Mouse (Mus musculus) liver, postnatal 0 days (tissue): ENCODE measurements around the gene Dnajc27.

Experiments
- CTCF ChIP-seq: sonication (generic); IDR thresholded peaks from 2 replicates; pipeline ENCODE4 v1.5.1; 2016; ENCODE audit warnings: antibody characterized with exemption, low read depth
- EP300 ChIP-seq: IDR thresholded peaks from 2 replicates; pipeline ENCODE4 v1.6.1; 2016; ENCODE audit warnings: antibody characterized with exemption, low read depth, mild to moderate bottlenecking

GRCm38 (mm10) chr12:4117579-4117978 is 35.2 kb downstream of the Dnajc27 start:
- no peak for TF ChIP-seq CTCF
- no peak for TF ChIP-seq EP300
